Comparison of ENCODE assay signal across 10 mouse cellular contexts in genomic region chr17:73942268-73942962, GRCm38 (mm10). TPM values are rescaled to one million over a fixed set of nuclear protein-coding genes. Genes with fewer than 3 reads are reported as not detected.
DNase-seq lines count a peak whose midpoint lies in the region; ATAC-seq and TF ChIP-seq lines count a peak whose summit lies in the region.
"Had no signal": no experiment of that assay in that cellular context is flagged by ENCODE, and none has a peak within 500 bp of the region (broad histone marks: within the 10 kb centered on the region; RNA-seq: fewer than 3 reads in every experiment).

No protein-coding gene starts in this region.

- no peak for TF ChIP-seq CTCF in bone marrow, adult 2 months (IDR thresholded peaks at IDR 0.05; ENCODE audit: control insufficient read depth, insufficient read depth, low read length)

- H3K9me3 ChIP-seq in neural tube, embryonic 15.5 days (replicated peaks), result no peaks in the 10 kb centered on the region
- H3K9me3 ChIP-seq: forebrain, embryonic 10.5 days; lung, embryonic 15.5 days had no signal

- H3K27me3 ChIP-seq in neural tube, embryonic 15.5 days (replicated peaks), result no peaks in the 10 kb centered on the region
- H3K27me3 ChIP-seq: lung, embryonic 15.5 days had no signal

- no peak overlapping the region for H3K4me3 ChIP-seq in bone marrow, adult 2 months (replicated peaks; ENCODE audit: control insufficient read depth, low read depth, low read length)
- H3K4me3 ChIP-seq in neural tube, embryonic 15.5 days (replicated peaks), result no peak overlapping the region
- H3K4me3 ChIP-seq: forebrain, embryonic 10.5 days; lung, embryonic 15.5 days had no signal

- H3K36me3 ChIP-seq in neural tube, embryonic 15.5 days, result no peaks in the 10 kb centered on the region
- H3K36me3 ChIP-seq: forebrain, embryonic 10.5 days; lung, embryonic 15.5 days had no signal

- no peaks in the 10 kb centered on the region; the same call in 1 of the 2 replicates for H3K4me1 ChIP-seq in bone marrow, adult 2 months (ENCODE audit: control insufficient read depth, insufficient read depth, low read length)
- H3K4me1 ChIP-seq in neural tube, embryonic 15.5 days, result no peaks in the 10 kb centered on the region
- H3K4me1 ChIP-seq: forebrain, embryonic 10.5 days; lung, embryonic 15.5 days had no signal

- intact Hi-C loops in gastrocnemius, postnatal 14 days (cut with DNase I; ENCODE audit: low total_unique reads), result no loop called here

- no peak overlapping the region for H3K4me2 ChIP-seq in neural tube, embryonic 15.5 days
- H3K4me2 ChIP-seq: lung, embryonic 15.5 days had no signal

- H3K27ac ChIP-seq in bone marrow, adult 2 months (ENCODE audit: control insufficient read depth, insufficient read depth, low read depth, low read length, poor library complexity), result peak overlapping the region; percentile 59; the same call in 1 of the 2 replicates
- no peak overlapping the region for H3K27ac ChIP-seq in neural tube, embryonic 15.5 days (replicated peaks)
- H3K27ac ChIP-seq: forebrain, embryonic 10.5 days; lung, embryonic 15.5 days had no signal

- TF ChIP-seq POLR2A in bone marrow, adult 2 months (IDR thresholded peaks at IDR 0.05; ENCODE audit: borderline replicate concordance, control insufficient read depth, low read depth, low read length), result no peak

- whole genome bisulfite sequencing in bone marrow, adult 2 months, result 12% methylated on average over 3 of the region's 3 CpGs
- WGBS in neural tube, embryonic 15.5 days, result 86% methylated on average over 3 of the region's 3 CpGs

- DNase-seq in gastrocnemius, adult 18-20 months (ENCODE audit: low spot score), result peak; percentile 19
- no peak for DNase-seq in gastrocnemius, postnatal 14 days
- peak; percentile 75 for DNase-seq in 3T3-L1 (ENCODE audit: low read depth, low spot score)
- peak; percentile 8 for DNase-seq in kidney, postnatal 14 days
- DNase-seq in ovary, postnatal 14 days (ENCODE audit: low spot score), result no peak
- no peak for DNase-seq in gastrocnemius, adult 8-10 months (ENCODE audit: low spot score in 2 of 2)

- H3K9ac ChIP-seq in neural tube, embryonic 15.5 days (replicated peaks), result no peak overlapping the region
- H3K9ac ChIP-seq: lung, embryonic 15.5 days had no signal

- no peak for ATAC-seq in neural tube, embryonic 15.5 days (ENCODE audit: low FRiP score)

RNA-seq across cellular contexts. Expression of gene Xdh, which starts 7.6 kb away (rescaled TPM):
- 10 to 100 TPM; 41.3 to 60.9 TPM for total RNA-seq in gastrocnemius, adult 18-20 months (2021)
- 10 to 100 TPM; 18.2 to 19.8 TPM for total RNA-seq in gastrocnemius, postnatal 14 days (2021)
- 50.6 and 114 TPM in 2 replicates for polyA plus RNA-seq in bone marrow, adult 2 months (2011; ENCODE audit: insufficient read depth, insufficient read length, low replicate concordance, missing spikeins)
- polyA plus RNA-seq in neural tube, embryonic 15.5 days (2015; fragmentation: Nextera tagmentation; extraction: Ambion mirVana), result 0.47 and 1.5 TPM in 2 replicates
- total RNA-seq in gastrocnemius, adult 8-10 months (2022), result 10 to 100 TPM; 39.6 to 64.1 (median 43.9) TPM

Comparison
In these comparisons a context has a peak if more than half of its experiments do, and no peak if none do; other contexts are left out.
1. DNase-seq: peak in gastrocnemius, adult 18-20 months (single experiment), 3T3-L1 (single experiment) and kidney, postnatal 14 days (single experiment); none in gastrocnemius, postnatal 14 days (single experiment), ovary, postnatal 14 days (single experiment) and gastrocnemius, adult 8-10 months (0 of 2).